Mouse (Mus musculus): ENCODE measurements around the gene Sumf1. TPM values are rescaled to one million over a fixed set of nuclear protein-coding genes. Genes with fewer than 3 reads are reported as not detected.
A peak's percentile ranks its signal among the peaks of the same experiment; 100 is the strongest.

The Sumf1 gene
- 44.0 and 58.7 TPM in 2 replicates for polyA plus RNA-seq (2012; rRNA removed)

GRCm38 (mm10) chr6:108184847-108185684 lies at the start of gene Sumf1:
Sumf1 (minus strand) TSS chr6:108185582.
- peak; percentile 57 for DNase-seq (ENCODE audit: low read depth)

- no peak for DNase-seq (ENCODE audit: low read depth)
Measured at GRCm38 (mm10) chr6:108234536-108234935, 49.2 kb upstream of the Sumf1 start.

GRCm38 (mm10) chr6:108233070-108233469 lies 47.7 kb upstream of the Sumf1 start:
- no peak for DNase-seq (ENCODE audit: low read depth)

GRCm38 (mm10) chr6:108231892-108232710 lies 46.7 kb upstream of the Sumf1 start:
- no peak for DNase-seq (ENCODE audit: low read depth)

- DNase-seq (ENCODE audit: low read depth) = no peak
Measured at GRCm38 (mm10) chr6:108230608-108231007, 45.2 kb upstream of the Sumf1 start.

GRCm38 (mm10) chr6:108228601-108229000 lies 43.2 kb upstream of the Sumf1 start:
- DNase-seq (ENCODE audit: low read depth) = no peak

- DNase-seq (ENCODE audit: low read depth) = no peak
Measured at GRCm38 (mm10) chr6:108228048-108228447, 42.7 kb upstream of the Sumf1 start.

- no peak for DNase-seq (ENCODE audit: low read depth)
Measured at GRCm38 (mm10) chr6:108227461-108227860, 42.1 kb upstream of the Sumf1 start.

- no peak for DNase-seq (ENCODE audit: low read depth)
Measured at GRCm38 (mm10) chr6:108226230-108226629, 40.8 kb upstream of the Sumf1 start.

GRCm38 (mm10) chr6:108225027-108225426 lies 39.6 kb upstream of the Sumf1 start:
- no peak for DNase-seq (ENCODE audit: low read depth)

GRCm38 (mm10) chr6:108224361-108224760 lies 39.0 kb upstream of the Sumf1 start:
- no peak for DNase-seq (ENCODE audit: low read depth)

- no peak for DNase-seq (ENCODE audit: low read depth)
Measured at GRCm38 (mm10) chr6:108222875-108223274, 37.5 kb upstream of the Sumf1 start.

GRCm38 (mm10) chr6:108222435-108222834 lies 37.1 kb upstream of the Sumf1 start:
- no peak for DNase-seq (ENCODE audit: low read depth)

GRCm38 (mm10) chr6:108217987-108218386 lies 32.6 kb upstream of the Sumf1 start:
- DNase-seq (ENCODE audit: low read depth) = no peak

GRCm38 (mm10) chr6:108216832-108217231 lies 31.4 kb upstream of the Sumf1 start:
- DNase-seq (ENCODE audit: low read depth) = no peak

GRCm38 (mm10) chr6:108216091-108216490 lies 30.7 kb upstream of the Sumf1 start:
- DNase-seq (ENCODE audit: low read depth) = no peak

- no peak for DNase-seq (ENCODE audit: low read depth)
Measured at GRCm38 (mm10) chr6:108214294-108214925, 29.0 kb upstream of the Sumf1 start.

- DNase-seq (ENCODE audit: low read depth) = no peak
Measured at GRCm38 (mm10) chr6:108213481-108214293, 28.3 kb upstream of the Sumf1 start.

GRCm38 (mm10) chr6:108212881-108213295 lies 27.5 kb upstream of the Sumf1 start, which contains the start of gene Itpr1:
Itpr1 (plus strand) TSS chr6:108213096.
- DNase-seq (ENCODE audit: low read depth) = peak; percentile 55

GRCm38 (mm10) chr6:108211896-108212880 lies 26.8 kb upstream of the Sumf1 start:
- no peak for DNase-seq (ENCODE audit: low read depth)
